Mouse (Mus musculus) midbrain, embryonic 12.5 days (tissue): ENCODE data around the gene Prr3. TPM values are rescaled to one million over a fixed set of nuclear protein-coding genes. Genes with fewer than 3 reads are reported as not detected.
"Not testable (repeated sequence)": the region's sequence is repeated elsewhere in the genome, so short reads cannot be mapped to it uniquely, and the experiment has no call there.

ENCODE experiments used
- ATAC-seq: fragments of 200-750 bp; cut with Nextera tagmentation; 2 replicates; pipeline ENCODE4 v1.8.0; 2017; ENCODE audit warnings: low read depth, moderate TSS enrichment, moderate library complexity; ENCODE audit not compliant: low FRiP score
- H3K27ac ChIP-seq: fragments of 300-500 bp; sonication (generic); replicated peaks from 2 replicates; pipeline ENCODE4 v1.5.1; 2016; ENCODE audit warnings: mild to moderate bottlenecking
- H3K27me3 ChIP-seq: fragments of 300-500 bp; sonication (generic); 2 replicates; pipeline ENCODE4 v1.6.1; 2016; ENCODE audit warnings: mild to moderate bottlenecking
- H3K36me3 ChIP-seq: fragments of 300-500 bp; sonication (generic); 2 replicates; pipeline ENCODE4 v1.6.1; 2016
- H3K4me1 ChIP-seq: fragments of 300-500 bp; sonication (generic); 2 replicates; pipeline ENCODE4 v1.6.1; 2016
- H3K4me2 ChIP-seq: fragments of 300-500 bp; sonication (generic); replicated peaks from 2 replicates; pipeline ENCODE4 v1.6.1; 2016; ENCODE audit warnings: mild to moderate bottlenecking, moderate library complexity
- H3K4me3 ChIP-seq: fragments of 300-500 bp; sonication (generic); 2 replicates; pipeline ENCODE4 v1.5.1; 2016; ENCODE audit warnings: mild to moderate bottlenecking
- H3K9ac ChIP-seq: fragments of 300-500 bp; sonication (generic); replicated peaks from 2 replicates; pipeline ENCODE4 v1.6.1; 2016; ENCODE audit warnings: mild to moderate bottlenecking, moderate library complexity
- H3K9me3 ChIP-seq: fragments of 300-500 bp; sonication (generic); 2 replicates; pipeline ENCODE4 v1.6.1; 2016; ENCODE audit warnings: mild to moderate bottlenecking
- WGBS: fragments of 180-500 bp; shearing (Covaris S2); methylation state at CpG from one replicate; pipeline ENCODE4 v1.1.7; 2016; 5-methylcytosine and 5-hydroxymethylcytosine counted together
- polyA plus RNA-seq: library from polyadenylated mRNA; unstranded; fragments of >200 nt; fragmentation: Nextera tagmentation; extraction: Ambion mirVana; gene quantifications from 2 replicates; pipeline ENCODE4 v1.2.1, GENCODE M21; 2016

The Prr3 gene
- polyA plus RNA-seq, 1 experiment from 2014 or later: 49.2 TPM

- Histone ChIP-seq H3K4me3 (no peak overlapping the region), H3K27me3 (no peaks in the 10 kb centered on the region), H3K4me1 (peaks cover 16% of the 10 kb centered on the region), H3K9ac (no peak overlapping the region), H3K27ac (no peak overlapping the region), H3K4me2 (no peak overlapping the region), H3K9me3 (no peaks in the 10 kb centered on the region), H3K36me3 (peaks cover 38% of the 10 kb centered on the region)
- WGBS: 96% methylated on average over 2 of the region's 2 CpGs
- no peak for ATAC-seq
These were observed 12.4 kb downstream of the Prr3 start for GRCm38 (mm10) chr17:35967621-35968020.

- Histone ChIP-seq H3K27me3 (no peaks in the 10 kb centered on the region), H3K4me1 (peaks cover 2% of the 10 kb centered on the region; the same call in 1 of the 2 replicates), H3K4me3 (no peak overlapping the region), H3K9me3 (no peaks in the 10 kb centered on the region), H3K36me3 (peaks cover 79% of the 10 kb centered on the region), H3K4me2 (no peak overlapping the region), H3K27ac (no peak overlapping the region), H3K9ac (no peak overlapping the region)
- ATAC-seq: no peak
- WGBS: 95% methylated on average over 10 of the region's 10 CpGs
These were observed 16.8 kb downstream of the Prr3 start for GRCm38 (mm10) chr17:35963279-35963678.

GRCm38 (mm10) chr17:35958533-35959223 lies 21.4 kb downstream of the Prr3 start:
- no peak overlapping the region for H3K4me2 ChIP-seq
- H3K9me3 ChIP-seq: no peaks in the 10 kb centered on the region
- WGBS: 94% methylated on average over 15 of the region's 15 CpGs
- peaks cover 90% of the 10 kb centered on the region for H3K36me3 ChIP-seq
- no peak overlapping the region for H3K9ac ChIP-seq
- no peaks in the 10 kb centered on the region for H3K4me1 ChIP-seq
- H3K27ac ChIP-seq: no peak overlapping the region
- H3K27me3 ChIP-seq: no peaks in the 10 kb centered on the region
- H3K4me3 ChIP-seq: no peak overlapping the region
- ATAC-seq: no peak

GRCm38 (mm10) chr17:35954665-35955064 lies 25.4 kb downstream of the Prr3 start:
- no peak overlapping the region for H3K9ac ChIP-seq
- H3K4me3 ChIP-seq: no peak overlapping the region
- no peak for ATAC-seq
- H3K27me3 ChIP-seq: no peaks in the 10 kb centered on the region
- peaks cover 50% of the 10 kb centered on the region for H3K36me3 ChIP-seq
- H3K4me1 ChIP-seq: no peaks in the 10 kb centered on the region
- H3K9me3 ChIP-seq: no peaks in the 10 kb centered on the region
- WGBS: 84% methylated on average over 8 of the region's 8 CpGs
- H3K27ac ChIP-seq: no peak overlapping the region
- H3K4me2 ChIP-seq: no peak overlapping the region

GRCm38 (mm10) chr17:35952559-35952958 lies 27.5 kb downstream of the Prr3 start:
- H3K4me1 ChIP-seq, H3K4me2 ChIP-seq: not testable (repeated sequence)
- 93% methylated on average over 3 of the region's 3 CpGs for WGBS

GRCm38 (mm10) chr17:35950946-35951345 lies 29.1 kb downstream of the Prr3 start:
- H3K9me3 ChIP-seq, H3K4me2 ChIP-seq, ATAC-seq, H3K9ac ChIP-seq, H3K27me3 ChIP-seq, H3K4me1 ChIP-seq, H3K4me3 ChIP-seq, H3K27ac ChIP-seq: not testable (repeated sequence)
- H3K36me3 ChIP-seq: peaks cover 13% of the 10 kb centered on the region

More at GRCm38 (mm10) chr17:35952559-35952958, 27.5 kb downstream of the Prr3 start:
- H3K27ac ChIP-seq, H3K9me3 ChIP-seq, H3K4me3 ChIP-seq, H3K27me3 ChIP-seq, ATAC-seq, H3K9ac ChIP-seq: not testable (repeated sequence)
- H3K36me3 ChIP-seq: peaks cover 29% of the 10 kb centered on the region

- no peak for ATAC-seq
- Histone ChIP-seq H3K4me2 (no peak overlapping the region), H3K4me3 (no peak overlapping the region), H3K27ac (no peak overlapping the region), H3K36me3 (no peaks in the 10 kb centered on the region), H3K27me3 (no peaks in the 10 kb centered on the region), H3K9me3 (no peaks in the 10 kb centered on the region), H3K4me1 (no peaks in the 10 kb centered on the region), H3K9ac (no peak overlapping the region)
- WGBS: 44% methylated on average over 1 of the region's 1 CpGs
These were observed 40.1 kb downstream of the Prr3 start for GRCm38 (mm10) chr17:35939941-35940340.

GRCm38 (mm10) chr17:35939108-35939507 lies 40.9 kb downstream of the Prr3 start:
- no peaks in the 10 kb centered on the region for H3K4me1 ChIP-seq
- no peaks in the 10 kb centered on the region for H3K36me3 ChIP-seq
- H3K4me3 ChIP-seq: no peak overlapping the region
- 51% methylated on average over 2 of the region's 2 CpGs for WGBS
- ATAC-seq: no peak
- no peaks in the 10 kb centered on the region for H3K27me3 ChIP-seq
- H3K27ac ChIP-seq: no peak overlapping the region
- no peaks in the 10 kb centered on the region for H3K9me3 ChIP-seq
- no peak overlapping the region for H3K9ac ChIP-seq
- H3K4me2 ChIP-seq: no peak overlapping the region

GRCm38 (mm10) chr17:35937700-35938348 lies 42.2 kb downstream of the Prr3 start:
- 40% methylated on average over 2 of the region's 2 CpGs for WGBS
- H3K9ac ChIP-seq: no peak overlapping the region
- ATAC-seq: peak; percentile 54; the same call in 1 of the 2 replicates
- no peaks in the 10 kb centered on the region for H3K4me1 ChIP-seq
- H3K27me3 ChIP-seq: no peaks in the 10 kb centered on the region
- H3K9me3 ChIP-seq: no peaks in the 10 kb centered on the region
- H3K36me3 ChIP-seq: no peaks in the 10 kb centered on the region
- no peak overlapping the region for H3K27ac ChIP-seq
- no peak overlapping the region for H3K4me2 ChIP-seq
- H3K4me3 ChIP-seq: no peak overlapping the region

- H3K27me3 ChIP-seq, H3K9me3 ChIP-seq, H3K4me1 ChIP-seq, H3K9ac ChIP-seq, H3K4me3 ChIP-seq, H3K36me3 ChIP-seq, H3K27ac ChIP-seq, H3K4me2 ChIP-seq, ATAC-seq: not testable (repeated sequence)
- 90% methylated on average over 14 of the region's 14 CpGs for WGBS
These were observed 44.3 kb downstream of the Prr3 start for GRCm38 (mm10) chr17:35935763-35936162.

GRCm38 (mm10) chr17:35932608-35933007 lies 47.4 kb downstream of the Prr3 start:
- Histone ChIP-seq H3K27ac (no peak overlapping the region), H3K4me1 (no peaks in the 10 kb centered on the region), H3K36me3 (peaks cover 36% of the 10 kb centered on the region), H3K9ac (no peak overlapping the region), H3K9me3 (no peaks in the 10 kb centered on the region), H3K27me3 (no peaks in the 10 kb centered on the region), H3K4me3 (no peak overlapping the region), H3K4me2 (no peak overlapping the region)
- WGBS: 96% methylated on average over 4 of the region's 4 CpGs
- no peak for ATAC-seq

- no peak for ATAC-seq
These were observed 49.4 kb downstream of the Prr3 start for GRCm38 (mm10) chr17:35930627-35931026.

More at GRCm38 (mm10) chr17:35930627-35931026, 49.4 kb downstream of the Prr3 start:
- Histone ChIP-seq H3K9ac (no peak overlapping the region), H3K4me1 (no peaks in the 10 kb centered on the region), H3K9me3 (no peaks in the 10 kb centered on the region), H3K4me3 (no peak overlapping the region), H3K4me2 (no peak overlapping the region), H3K36me3 (peaks cover 54% of the 10 kb centered on the region), H3K27me3 (no peaks in the 10 kb centered on the region), H3K27ac (no peak overlapping the region)
- WGBS: 93% methylated on average over 12 of the region's 12 CpGs
